Mouse (Mus musculus): Measurements from ENCODE around the gene Afap1l2. TPM values are rescaled to one million over a fixed set of nuclear protein-coding genes. Genes with fewer than 3 reads are reported as not detected.

Afap1l2 gene
- polyA plus RNA-seq, 1 experiment: not detected

DNA sequence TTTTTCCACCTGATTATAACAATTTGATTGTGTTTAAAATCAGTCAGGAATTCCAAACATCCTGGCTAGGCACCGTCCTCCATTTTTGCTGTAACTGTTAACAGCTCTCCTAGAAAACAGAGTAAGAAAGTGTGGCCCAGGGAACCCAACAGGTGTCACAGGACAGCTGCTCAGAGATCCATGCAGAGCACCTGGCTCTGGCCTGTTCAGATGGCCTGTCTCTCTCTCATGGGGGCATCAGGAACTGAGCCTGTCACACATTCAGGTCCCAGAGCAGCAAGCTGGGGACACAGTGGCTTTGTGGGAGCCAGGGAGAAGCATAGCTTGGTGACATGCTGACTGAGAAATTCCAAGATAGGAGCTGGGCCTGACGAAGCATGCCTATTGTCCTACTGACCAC lies 35.3 kb downstream of the Afap1l2 start:
- no peaks in the 10 kb centered on the region for H3K36me3 ChIP-seq (ENCODE audit: control insufficient read depth)
- H3K9me3 ChIP-seq (ENCODE audit: control insufficient read depth, low read length): peaks cover 5% of the 10 kb centered on the region; the same call in 1 of the 2 replicates
- H3K4me3 ChIP-seq (replicated peaks): no peak overlapping the region
- no peaks in the 10 kb centered on the region for H3K27me3 ChIP-seq (ENCODE audit: control insufficient read depth)
- H3K4me1 ChIP-seq (ENCODE audit: control insufficient read depth): no peaks in the 10 kb centered on the region
- TF ChIP-seq GATA1 (IDR thresholded peaks at IDR 0.05; ENCODE audit: low read length) (no peak), TAL1 (IDR thresholded peaks at IDR 0.05; ENCODE audit: low read length) (no peak)

DNA sequence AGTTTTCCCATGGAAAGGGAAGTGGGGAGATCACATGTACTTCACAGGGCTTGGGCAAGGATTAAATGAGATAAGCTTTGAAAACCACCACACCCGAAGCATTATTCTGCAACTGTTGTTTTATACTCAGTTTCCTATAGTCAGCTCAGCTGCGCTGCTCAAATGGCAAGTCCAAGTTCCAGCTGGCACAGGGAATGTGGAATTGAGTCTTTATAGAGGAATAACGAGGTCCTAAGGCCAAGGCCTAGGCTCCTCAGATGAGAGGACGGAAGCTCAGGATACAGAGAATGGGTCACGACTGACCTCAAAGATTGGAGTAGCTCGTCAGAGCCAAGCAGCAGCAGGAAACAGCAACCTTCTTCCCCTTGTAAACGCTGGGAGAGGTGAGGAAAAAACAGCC lies 36.7 kb downstream of the Afap1l2 start:
- TF ChIP-seq TAL1 (IDR thresholded peaks at IDR 0.05; ENCODE audit: low read length): no peak
- TF ChIP-seq GATA1 (IDR thresholded peaks at IDR 0.05; ENCODE audit: low read length): no peak

DNA sequence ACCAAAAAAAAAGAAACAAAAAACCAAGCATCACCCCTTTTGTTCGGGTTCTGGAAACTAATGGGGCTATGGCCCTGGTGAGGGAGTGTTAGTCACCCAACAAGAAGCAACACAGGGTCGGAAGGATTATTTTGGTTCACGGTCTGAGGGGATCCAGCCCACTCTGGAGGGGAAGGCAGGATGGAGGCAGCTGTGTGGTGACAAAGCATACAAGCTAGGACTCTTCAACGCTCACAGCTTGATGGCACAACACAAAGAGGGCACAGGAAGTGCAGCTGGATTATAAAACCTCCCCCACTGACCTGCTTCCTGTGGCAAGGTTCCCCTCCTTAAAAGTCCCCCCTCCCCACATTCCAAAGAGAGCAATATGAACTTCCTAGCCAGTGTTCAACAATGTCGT lies 44.2 kb downstream of the Afap1l2 start:
- H3K9me3 ChIP-seq (ENCODE audit: control insufficient read depth, low read length): peaks cover 2% of the 10 kb centered on the region; the same call in 1 of the 2 replicates
- no peak for TF ChIP-seq GATA1 (IDR thresholded peaks at IDR 0.05; ENCODE audit: low read length)
- TF ChIP-seq TAL1 (IDR thresholded peaks at IDR 0.05; ENCODE audit: low read length): no peak
- no peaks in the 10 kb centered on the region for H3K36me3 ChIP-seq (ENCODE audit: control insufficient read depth)

More for the DNA sequence above, 36.7 kb downstream of the Afap1l2 start:
- no peaks in the 10 kb centered on the region for H3K4me1 ChIP-seq (ENCODE audit: control insufficient read depth)
- H3K36me3 ChIP-seq (ENCODE audit: control insufficient read depth): no peaks in the 10 kb centered on the region
- H3K4me3 ChIP-seq (replicated peaks): no peak overlapping the region
- peaks cover 5% of the 10 kb centered on the region; the same call in 1 of the 2 replicates for H3K9me3 ChIP-seq (ENCODE audit: control insufficient read depth, low read length)
- no peaks in the 10 kb centered on the region for H3K27me3 ChIP-seq (ENCODE audit: control insufficient read depth)

DNA sequence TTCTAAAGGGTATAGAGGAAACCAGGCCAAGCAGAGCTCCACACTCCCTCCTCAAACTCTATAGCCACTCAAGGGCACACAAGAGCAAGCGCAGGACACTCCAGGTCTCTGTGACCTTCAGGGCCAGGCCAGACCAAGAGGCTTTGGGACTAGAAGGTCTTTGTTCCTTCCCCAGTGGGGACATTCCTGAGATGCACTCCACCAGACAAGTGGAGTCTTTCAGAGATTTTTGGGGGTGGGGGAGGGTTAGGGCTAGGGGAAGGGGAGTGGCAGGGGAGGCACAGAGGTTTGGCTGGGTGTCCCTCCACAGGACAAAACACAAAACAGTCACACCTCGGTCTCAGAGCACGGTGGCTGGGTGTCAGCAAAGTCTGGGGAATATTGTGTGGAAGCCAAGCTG lies 48.4 kb downstream of the Afap1l2 start:
- TF ChIP-seq GATA1 (IDR thresholded peaks at IDR 0.05; ENCODE audit: low read length) (no peak), TAL1 (IDR thresholded peaks at IDR 0.05; ENCODE audit: low read length) (no peak)
- H3K27me3 ChIP-seq (ENCODE audit: control insufficient read depth): no peaks in the 10 kb centered on the region

More for the DNA sequence above, 44.2 kb downstream of the Afap1l2 start:
- no peaks in the 10 kb centered on the region for H3K27me3 ChIP-seq (ENCODE audit: control insufficient read depth)
- no peak overlapping the region for H3K4me3 ChIP-seq (replicated peaks)
- H3K4me1 ChIP-seq (ENCODE audit: control insufficient read depth): no peaks in the 10 kb centered on the region

DNA sequence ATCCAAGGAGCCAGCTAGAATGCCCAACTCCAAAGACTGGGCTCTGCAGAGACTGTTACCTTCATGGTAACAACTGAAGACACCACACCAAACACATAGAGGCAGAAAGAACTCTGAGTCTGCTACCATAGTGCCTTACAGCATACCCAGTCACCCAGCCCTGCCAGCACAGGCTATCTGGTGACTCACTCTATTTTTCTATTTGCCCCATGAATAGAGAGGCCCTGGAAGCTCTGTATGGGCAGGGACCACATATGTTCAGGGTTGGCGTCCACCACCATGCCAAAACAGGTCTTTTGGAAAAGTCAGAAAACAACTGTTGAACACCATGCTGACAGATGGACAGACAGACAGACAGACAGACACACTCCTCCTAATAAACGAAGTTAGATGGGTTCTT lies 49.0 kb downstream of the Afap1l2 start:
- TF ChIP-seq GATA1 (IDR thresholded peaks at IDR 0.05; ENCODE audit: low read length): no peak
- no peak for TF ChIP-seq TAL1 (IDR thresholded peaks at IDR 0.05; ENCODE audit: low read length)
- Histone ChIP-seq H3K4me3 (replicated peaks) (no peak overlapping the region), H3K27me3 (ENCODE audit: control insufficient read depth) (no peaks in the 10 kb centered on the region), H3K9me3 (ENCODE audit: control insufficient read depth, low read length) (no peaks in the 10 kb centered on the region), H3K36me3 (ENCODE audit: control insufficient read depth) (no peaks in the 10 kb centered on the region), H3K4me1 (ENCODE audit: control insufficient read depth) (no peaks in the 10 kb centered on the region)

More for the DNA sequence above, 48.4 kb downstream of the Afap1l2 start:
- Histone ChIP-seq H3K4me1 (ENCODE audit: control insufficient read depth) (no peaks in the 10 kb centered on the region), H3K9me3 (ENCODE audit: control insufficient read depth, low read length) (no peaks in the 10 kb centered on the region), H3K36me3 (ENCODE audit: control insufficient read depth) (no peaks in the 10 kb centered on the region), H3K4me3 (replicated peaks) (no peak overlapping the region)

DNA sequence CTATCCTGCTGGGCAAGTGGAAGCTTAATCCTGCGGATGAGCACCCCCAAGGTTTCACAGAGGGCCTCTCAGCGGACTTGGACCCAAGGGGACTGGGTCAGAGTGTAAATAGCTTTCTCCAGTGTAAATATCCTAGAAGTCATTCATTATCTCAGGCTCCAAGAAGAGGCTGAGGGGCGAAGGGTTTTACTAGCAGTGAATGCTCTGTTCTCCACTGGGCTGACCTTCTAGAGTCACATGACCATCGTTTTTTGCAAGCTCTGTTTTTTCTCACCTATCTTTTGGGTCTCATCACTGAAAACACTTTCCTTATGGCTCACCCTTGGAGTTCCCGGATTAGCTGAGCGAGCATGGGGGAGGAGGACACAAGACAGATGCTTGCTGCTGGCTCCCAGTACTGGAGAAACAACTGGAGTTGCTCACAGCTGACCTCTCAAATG lies 49.4 kb downstream of the Afap1l2 start:
- H3K27me3 ChIP-seq (ENCODE audit: control insufficient read depth): no peaks in the 10 kb centered on the region
- TF ChIP-seq GATA1 (IDR thresholded peaks at IDR 0.05; ENCODE audit: low read length): no peak
- no peak for TF ChIP-seq TAL1 (IDR thresholded peaks at IDR 0.05; ENCODE audit: low read length)
- no peaks in the 10 kb centered on the region for H3K36me3 ChIP-seq (ENCODE audit: control insufficient read depth)
- no peaks in the 10 kb centered on the region for H3K4me1 ChIP-seq (ENCODE audit: control insufficient read depth)
- H3K4me3 ChIP-seq (replicated peaks): no peak overlapping the region
- H3K9me3 ChIP-seq (ENCODE audit: control insufficient read depth, low read length): no peaks in the 10 kb centered on the region

DNA sequence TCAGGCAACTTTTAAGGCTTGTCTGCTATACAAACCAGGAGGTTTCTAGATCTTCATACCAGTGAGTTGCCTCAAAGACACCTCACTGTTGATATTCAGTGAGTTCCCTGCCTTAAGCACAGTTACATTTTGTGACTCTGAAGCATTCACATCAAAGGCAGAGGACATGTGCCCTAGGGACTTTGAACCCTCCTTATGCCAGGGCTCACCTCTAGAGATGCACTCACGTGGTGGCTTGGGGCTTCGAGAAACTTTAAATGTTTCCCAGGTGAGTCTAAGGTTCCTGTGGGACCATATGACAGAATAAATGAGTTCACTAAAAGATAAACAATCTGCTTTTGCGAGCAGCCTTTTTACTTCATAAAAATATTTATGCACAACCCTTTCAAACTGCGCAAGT lies 50.0 kb downstream of the Afap1l2 start:
- Histone ChIP-seq H3K4me3 (replicated peaks) (no peak overlapping the region), H3K4me1 (ENCODE audit: control insufficient read depth) (no peaks in the 10 kb centered on the region), H3K27me3 (ENCODE audit: control insufficient read depth) (no peaks in the 10 kb centered on the region), H3K36me3 (ENCODE audit: control insufficient read depth) (no peaks in the 10 kb centered on the region), H3K9me3 (ENCODE audit: control insufficient read depth, low read length) (no peaks in the 10 kb centered on the region)
- TF ChIP-seq TAL1 (IDR thresholded peaks at IDR 0.05; ENCODE audit: low read length): no peak

DNA sequence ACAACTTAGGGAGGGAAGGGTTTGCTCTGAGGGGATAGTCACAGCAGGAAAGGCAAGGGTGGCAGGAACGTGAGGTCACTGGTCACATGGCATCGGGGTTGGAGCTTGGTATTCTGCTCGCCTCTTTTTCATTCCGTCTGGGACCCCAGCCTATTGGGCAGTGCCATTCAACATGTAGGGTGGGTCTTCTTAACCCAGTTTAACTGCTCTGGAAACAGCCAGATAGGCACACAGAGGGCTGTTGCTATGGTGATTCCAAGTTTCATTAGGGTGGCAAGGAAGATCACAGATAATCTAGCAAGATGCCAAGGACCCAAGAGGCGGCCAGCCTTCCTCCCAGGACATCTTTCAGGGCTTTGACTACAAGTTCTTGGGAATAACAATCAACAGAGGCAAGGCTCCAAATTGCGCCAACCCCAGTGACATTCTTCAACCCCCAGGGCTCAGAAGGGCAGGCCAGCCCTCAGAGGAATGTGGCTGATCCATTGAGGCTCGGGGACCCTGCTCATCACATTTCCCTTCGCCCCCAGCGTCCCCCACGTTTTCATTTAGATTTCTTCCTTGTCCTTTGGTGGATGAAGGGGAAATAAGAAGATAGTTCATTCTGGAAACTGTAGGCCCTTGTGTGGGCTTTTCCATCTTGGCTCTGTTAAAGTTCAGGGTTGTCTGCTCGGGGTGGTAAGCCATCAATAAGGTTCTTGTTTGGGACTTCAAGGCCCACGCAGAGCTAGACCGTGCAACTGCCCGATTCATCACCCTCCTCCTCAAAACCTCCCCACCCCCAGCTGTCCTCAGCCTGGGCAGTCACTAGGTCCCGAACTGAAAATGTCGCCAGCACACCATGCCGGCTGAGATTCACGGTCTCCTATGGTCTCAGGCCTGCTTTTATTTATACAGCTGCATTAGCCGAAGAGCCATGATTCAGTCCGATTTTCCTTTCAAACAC lies 52.2 kb downstream of the Afap1l2 start:
- no peaks in the 10 kb centered on the region for H3K9me3 ChIP-seq (ENCODE audit: control insufficient read depth, low read length)

DNA sequence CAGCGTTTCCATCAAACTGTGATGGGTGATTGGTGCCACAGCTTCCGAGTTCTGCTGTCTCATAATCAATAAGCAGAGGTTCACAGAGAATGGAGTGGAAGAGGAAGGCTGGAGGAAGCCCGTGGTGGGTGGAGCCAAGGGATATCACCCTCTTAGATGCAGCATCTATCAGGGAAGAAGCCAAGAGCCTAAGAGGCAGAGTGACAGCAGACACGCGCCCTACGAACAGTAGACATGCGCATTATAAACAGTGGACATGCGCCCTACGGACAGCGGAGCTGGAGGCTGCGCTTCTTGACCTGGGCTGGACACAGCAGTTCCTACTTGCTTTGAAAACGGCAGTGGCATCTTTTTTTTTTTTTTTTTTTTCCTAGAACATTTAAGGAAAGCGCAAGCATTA lies 53.2 kb downstream of the Afap1l2 start:
- no peaks in the 10 kb centered on the region for H3K4me1 ChIP-seq (ENCODE audit: control insufficient read depth)
- TF ChIP-seq TAL1 (IDR thresholded peaks at IDR 0.05; ENCODE audit: low read length) (0 out of 3 replicates have a peak, but pooled peaks have one; percentile 11), GATA1 (IDR thresholded peaks at IDR 0.05; ENCODE audit: low read length) (no peak)
- H3K9me3 ChIP-seq (ENCODE audit: control insufficient read depth, low read length): no peaks in the 10 kb centered on the region

More for the DNA sequence above, 52.2 kb downstream of the Afap1l2 start:
- Histone ChIP-seq H3K4me3 (replicated peaks) (no peak overlapping the region), H3K27me3 (ENCODE audit: control insufficient read depth) (no peaks in the 10 kb centered on the region), H3K4me1 (ENCODE audit: control insufficient read depth) (no peaks in the 10 kb centered on the region), H3K36me3 (ENCODE audit: control insufficient read depth) (no peaks in the 10 kb centered on the region)
- no peak for TF ChIP-seq GATA1 (IDR thresholded peaks at IDR 0.05; ENCODE audit: low read length)
- TF ChIP-seq TAL1 (IDR thresholded peaks at IDR 0.05; ENCODE audit: low read length): no peak

More for the DNA sequence above, 53.2 kb downstream of the Afap1l2 start:
- Histone ChIP-seq H3K27me3 (ENCODE audit: control insufficient read depth) (no peaks in the 10 kb centered on the region), H3K4me3 (replicated peaks) (no peak overlapping the region), H3K36me3 (ENCODE audit: control insufficient read depth) (no peaks in the 10 kb centered on the region)
